Mouse (Mus musculus): ENCODE data around the gene Pgm5. TPM values are rescaled to one million over a fixed set of nuclear protein-coding genes. Genes with fewer than 3 reads are reported as not detected.

Gene Pgm5
- total RNA-seq (2012; rRNA removed) = 0.26 and 3.0 TPM in 2 replicates

DNA sequence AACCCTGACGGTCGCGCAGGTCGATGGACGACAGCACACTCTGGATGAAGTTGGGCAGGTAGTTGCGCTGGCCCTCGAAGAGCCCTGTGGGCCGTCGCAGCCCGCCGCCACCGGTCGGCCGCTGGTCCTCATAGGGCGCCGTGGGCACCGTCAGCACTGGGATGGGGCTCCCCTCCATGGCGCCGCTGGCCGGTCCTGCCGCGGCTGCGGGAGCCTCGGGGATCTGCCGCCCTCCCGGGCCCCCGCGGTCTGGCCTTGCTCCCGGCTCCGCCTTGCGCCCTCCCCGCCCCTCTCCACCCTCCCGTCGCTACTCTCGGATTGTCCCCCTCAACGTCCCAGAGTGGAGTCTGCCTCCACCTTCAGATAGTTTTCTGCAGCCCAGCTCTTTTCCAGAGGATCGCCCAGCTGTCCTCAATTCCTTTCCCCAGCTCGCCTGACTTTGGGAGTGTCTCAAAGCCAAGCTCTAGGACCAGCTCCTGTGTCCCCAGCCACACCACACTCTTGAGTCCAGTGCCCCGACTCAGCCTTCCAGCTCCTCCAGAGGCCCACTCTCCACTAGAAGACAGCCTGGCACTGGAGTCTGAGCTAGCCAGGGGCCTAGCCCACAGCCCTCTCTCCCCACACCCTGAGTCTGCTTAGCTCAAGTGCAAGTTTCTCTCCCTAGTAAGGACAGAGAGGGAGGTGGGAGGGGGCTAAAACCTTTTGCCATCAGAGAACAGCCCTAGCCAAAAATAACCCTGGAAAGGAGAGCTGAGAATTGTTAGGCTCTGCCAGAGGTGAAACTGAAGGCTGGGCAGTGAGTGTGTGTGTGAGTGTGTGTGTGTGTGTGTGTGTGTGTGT is at the start of gene Pgm5:
Gene Pgm5 (minus strand): TSS at position 244 of the 840 bp plus-strand sequence.
- Histone ChIP-seq H3K9ac (ENCODE audit: insufficient read depth, low read depth, low read length, poor library complexity, severe bottlenecking) (peak within 1 kb of the TSS; percentile 53; the same call in 1 of the 2 replicates), H3K36me3 (ENCODE audit: control insufficient read depth, insufficient read depth, low read length, poor library complexity, severe bottlenecking) (no peaks in the 10 kb centered on the region), H3K9me3 (ENCODE audit: control insufficient read depth, insufficient read depth, low read depth, low read length) (no peaks in the 10 kb centered on the region), H3K4me1 (ENCODE audit: control insufficient read depth in 2 of 2, insufficient read depth in 2 of 2, low read length in 2 of 2, poor library complexity in 1 of 2) (no peaks in the 10 kb centered on the region; a peak in 1 of 4 replicates), H3K27ac (ENCODE audit: insufficient read depth, low read depth, low read length, poor library complexity, severe bottlenecking) (no peak within 1 kb of the TSS), H3K4me3 (ENCODE audit: insufficient read depth in 1 of 2, low read depth in 1 of 2, low read length in 2 of 2, poor library complexity in 1 of 2, severe bottlenecking in 1 of 2) (peak within 1 kb of the TSS; percentile 65 to 69)
- in situ Hi-C loops (cut with MboI; ENCODE audit: low sequenced_read_pairs in 2 of 2, unreplicated experiment in 2 of 2) = no loop called here
- TF ChIP-seq ZNF384 (IDR thresholded peaks at IDR 0.05; ENCODE audit: low read depth, low read length) (no peak), HCFC1 (IDR thresholded peaks at IDR 0.05; ENCODE audit: borderline replicate concordance, insufficient read depth, low read length) (no peak), CHD2 (IDR thresholded peaks at IDR 0.05; ENCODE audit: low read depth, low read length) (no peak)
- DNase-seq (ENCODE audit: low read depth, low spot score) = no peak

DNA sequence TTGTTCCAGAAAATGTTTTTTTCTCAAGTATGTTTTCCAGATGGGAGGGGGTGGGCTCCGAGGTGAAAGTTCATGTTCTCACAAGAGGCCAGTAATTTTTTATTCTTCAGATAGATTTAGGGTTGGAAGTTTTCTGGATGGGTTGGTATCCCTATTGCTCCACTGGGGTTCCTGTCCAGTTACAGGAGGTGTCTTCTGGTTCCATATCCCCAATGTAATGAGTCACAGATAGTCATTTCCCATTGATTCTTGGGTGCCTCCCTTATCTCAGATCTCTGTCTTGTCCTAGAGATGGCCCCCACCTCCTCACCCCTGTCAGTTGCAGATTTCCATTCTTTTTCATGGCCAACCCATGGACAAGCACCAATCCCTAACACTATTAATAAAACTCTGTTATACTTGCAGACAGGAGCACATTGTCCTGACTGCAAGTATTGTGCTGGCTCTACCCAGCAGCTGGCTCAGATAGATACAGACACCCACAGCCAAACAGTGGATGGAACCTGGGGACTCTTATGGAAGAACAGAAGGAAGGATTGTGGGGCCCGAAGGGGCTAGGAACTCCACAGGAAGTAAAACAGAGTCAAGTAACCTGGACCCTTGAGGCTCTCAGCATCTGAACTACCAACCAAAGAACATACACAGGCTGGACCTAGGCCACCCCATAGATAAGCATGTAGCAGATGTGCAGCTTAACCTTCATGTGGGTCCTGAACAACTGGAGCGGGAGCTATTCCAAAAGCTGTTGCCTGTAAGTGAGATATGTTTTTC is 46.9 kb upstream of the Pgm5 start:
- H3K27ac ChIP-seq (ENCODE audit: insufficient read depth, low read depth, low read length, poor library complexity, severe bottlenecking) = no peak overlapping the region
- DNase-seq (ENCODE audit: low read depth, low spot score) = no peak
- no peak overlapping the region for H3K9ac ChIP-seq (ENCODE audit: insufficient read depth, low read depth, low read length, poor library complexity, severe bottlenecking)
- no peaks in the 10 kb centered on the region for H3K36me3 ChIP-seq (ENCODE audit: control insufficient read depth, insufficient read depth, low read length, poor library complexity, severe bottlenecking)
- in situ Hi-C loops (cut with MboI; ENCODE audit: low sequenced_read_pairs in 2 of 2, unreplicated experiment in 2 of 2) = no loop called here
- H3K9me3 ChIP-seq (ENCODE audit: control insufficient read depth, insufficient read depth, low read depth, low read length) = no peaks in the 10 kb centered on the region
- no peaks in the 10 kb centered on the region for H3K4me1 ChIP-seq (ENCODE audit: control insufficient read depth in 2 of 2, insufficient read depth in 2 of 2, low read length in 2 of 2, poor library complexity in 1 of 2)
- no peak for TF ChIP-seq MAFK (IDR thresholded peaks at IDR 0.05; ENCODE audit: insufficient read depth, low read depth, low read length)
- no peak overlapping the region for H3K4me3 ChIP-seq (ENCODE audit: insufficient read depth in 1 of 2, low read depth in 1 of 2, low read length in 2 of 2, poor library complexity in 1 of 2, severe bottlenecking in 1 of 2)

DNA sequence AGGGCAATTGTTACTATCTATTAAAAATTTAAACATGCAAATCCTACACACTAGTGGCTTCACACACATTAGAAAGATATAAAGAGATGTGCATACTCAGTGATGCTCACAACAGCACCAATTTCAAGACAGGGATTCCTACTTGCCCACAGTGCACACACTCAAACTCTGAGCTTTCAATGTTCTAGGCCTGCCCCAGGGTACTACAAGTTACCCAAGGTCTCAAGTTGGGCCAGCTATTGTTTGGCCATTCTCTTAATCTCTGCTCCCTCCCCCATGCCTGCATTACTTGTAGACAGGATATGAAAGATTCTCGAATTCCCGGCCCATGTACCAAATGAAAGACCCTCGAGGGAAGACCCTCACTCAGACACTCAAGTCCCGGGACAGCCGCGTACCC is 46.0 kb upstream of the Pgm5 start:
- Histone ChIP-seq H3K4me1 (ENCODE audit: control insufficient read depth in 2 of 2, insufficient read depth in 2 of 2, low read length in 2 of 2, poor library complexity in 1 of 2) (no peaks in the 10 kb centered on the region; a peak in 1 of 4 replicates), H3K27ac (ENCODE audit: insufficient read depth, low read depth, low read length, poor library complexity, severe bottlenecking) (no peak overlapping the region), H3K36me3 (ENCODE audit: control insufficient read depth, insufficient read depth, low read length, poor library complexity, severe bottlenecking) (no peaks in the 10 kb centered on the region), H3K4me3 (ENCODE audit: insufficient read depth in 1 of 2, low read depth in 1 of 2, low read length in 2 of 2, poor library complexity in 1 of 2, severe bottlenecking in 1 of 2) (no peak overlapping the region), H3K9ac (ENCODE audit: insufficient read depth, low read depth, low read length, poor library complexity, severe bottlenecking) (no peak overlapping the region), H3K9me3 (ENCODE audit: control insufficient read depth, insufficient read depth, low read depth, low read length) (no peaks in the 10 kb centered on the region)
- no peak for DNase-seq (ENCODE audit: low read depth, low spot score)
- TF ChIP-seq CHD2 (IDR thresholded peaks at IDR 0.05; ENCODE audit: low read depth, low read length) (no peak), MAFK (IDR thresholded peaks at IDR 0.05; ENCODE audit: insufficient read depth, low read depth, low read length) (no peak), ZNF384 (IDR thresholded peaks at IDR 0.05; ENCODE audit: low read depth, low read length) (no peak), ZC3H11A (IDR thresholded peaks at IDR 0.05; ENCODE audit: borderline replicate concordance, low read depth, low read length) (no peak), HCFC1 (IDR thresholded peaks at IDR 0.05; ENCODE audit: borderline replicate concordance, insufficient read depth, low read length) (no peak)
- in situ Hi-C loops (cut with MboI; ENCODE audit: low sequenced_read_pairs in 2 of 2, unreplicated experiment in 2 of 2) = no loop called here

DNA sequence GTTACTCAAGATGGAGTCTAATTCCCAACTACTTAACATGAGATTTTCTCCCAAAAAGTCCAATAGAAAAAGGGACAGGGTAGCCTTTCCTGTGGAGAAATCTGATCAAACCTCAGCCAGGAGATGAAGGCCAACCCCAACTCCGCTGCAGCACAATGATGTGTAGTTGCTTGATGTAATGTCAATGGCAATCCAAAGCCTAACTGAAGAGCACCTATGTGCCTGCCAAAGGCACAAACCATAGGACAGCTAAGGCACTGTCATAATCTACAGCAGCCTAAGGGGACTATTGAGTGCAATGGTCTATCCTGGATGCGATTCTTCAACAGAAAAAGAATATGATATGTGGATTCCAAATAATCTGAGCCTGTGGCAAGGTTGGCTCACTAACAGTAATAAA is 41.2 kb upstream of the Pgm5 start:
- no peaks in the 10 kb centered on the region; a peak in 1 of 4 replicates for H3K4me1 ChIP-seq (ENCODE audit: control insufficient read depth in 2 of 2, insufficient read depth in 2 of 2, low read length in 2 of 2, poor library complexity in 1 of 2)
- in situ Hi-C loops (cut with MboI; ENCODE audit: low sequenced_read_pairs in 2 of 2, unreplicated experiment in 2 of 2) = no loop called here
- no peak overlapping the region for H3K9ac ChIP-seq (ENCODE audit: insufficient read depth, low read depth, low read length, poor library complexity, severe bottlenecking)
- no peaks in the 10 kb centered on the region for H3K9me3 ChIP-seq (ENCODE audit: control insufficient read depth, insufficient read depth, low read depth, low read length)
- TF ChIP-seq MAFK (IDR thresholded peaks at IDR 0.05; ENCODE audit: insufficient read depth, low read depth, low read length) = no peak
- no peaks in the 10 kb centered on the region for H3K36me3 ChIP-seq (ENCODE audit: control insufficient read depth, insufficient read depth, low read length, poor library complexity, severe bottlenecking)
- no peak for DNase-seq (ENCODE audit: low read depth, low spot score)
- no peak overlapping the region for H3K4me3 ChIP-seq (ENCODE audit: insufficient read depth in 1 of 2, low read depth in 1 of 2, low read length in 2 of 2, poor library complexity in 1 of 2, severe bottlenecking in 1 of 2)
- no peak overlapping the region for H3K27ac ChIP-seq (ENCODE audit: insufficient read depth, low read depth, low read length, poor library complexity, severe bottlenecking)

All from ES-E14 (cell line).